Mouse (Mus musculus): ENCODE results near the gene Kalrn. TPM values are rescaled to one million over a fixed set of nuclear protein-coding genes. Genes with fewer than 3 reads are reported as not detected.
A peak's percentile ranks its signal among the peaks of the same experiment; 100 is the strongest.

The Kalrn gene
- total RNA-seq, 2 experiments from 2014 or later: 23.0 to 24.1 TPM

DNA sequence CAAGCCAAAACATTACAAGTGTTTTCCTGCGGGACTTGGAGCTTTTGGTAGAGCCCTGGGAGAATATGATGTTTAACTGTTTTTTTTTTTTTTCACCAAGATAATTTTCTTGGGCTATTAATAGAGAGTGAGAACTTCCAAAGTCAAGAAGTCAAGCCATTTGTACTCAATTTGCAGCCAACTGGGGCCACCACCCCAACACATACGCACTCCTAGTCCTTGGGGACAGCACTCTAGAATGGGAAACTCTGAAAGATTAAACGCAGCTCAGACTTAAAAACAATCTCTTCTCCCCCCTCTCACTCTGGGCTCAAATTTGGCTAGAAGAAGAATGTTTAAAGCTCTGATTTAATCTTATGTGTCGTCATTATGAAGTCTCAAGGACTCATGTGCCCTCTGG, 214.1 kb downstream of the Kalrn start:
- no peak for DNase-seq (ENCODE audit: low spot score in 2 of 2)

DNA sequence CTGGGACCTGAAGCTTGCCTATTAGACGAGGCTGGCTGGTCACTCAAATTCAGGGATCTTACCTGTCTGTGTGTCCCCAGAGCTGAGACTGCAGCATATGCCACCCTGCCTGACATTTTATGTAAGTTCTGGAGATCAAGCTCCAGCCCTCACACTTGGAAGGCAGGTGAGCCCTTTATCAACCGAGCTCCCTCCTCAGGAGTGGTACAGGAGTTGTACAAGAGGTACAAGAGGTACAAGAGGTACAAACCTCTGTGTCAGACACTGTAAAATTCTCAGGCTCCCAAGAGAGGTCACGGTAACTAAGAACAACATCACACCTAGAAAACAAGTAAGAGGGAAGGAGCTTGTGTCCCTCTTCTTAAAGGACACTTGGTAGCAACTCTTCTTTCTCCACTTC, 217.8 kb downstream of the Kalrn start:
- DNase-seq (ENCODE audit: low spot score in 2 of 2): no peak

DNA sequence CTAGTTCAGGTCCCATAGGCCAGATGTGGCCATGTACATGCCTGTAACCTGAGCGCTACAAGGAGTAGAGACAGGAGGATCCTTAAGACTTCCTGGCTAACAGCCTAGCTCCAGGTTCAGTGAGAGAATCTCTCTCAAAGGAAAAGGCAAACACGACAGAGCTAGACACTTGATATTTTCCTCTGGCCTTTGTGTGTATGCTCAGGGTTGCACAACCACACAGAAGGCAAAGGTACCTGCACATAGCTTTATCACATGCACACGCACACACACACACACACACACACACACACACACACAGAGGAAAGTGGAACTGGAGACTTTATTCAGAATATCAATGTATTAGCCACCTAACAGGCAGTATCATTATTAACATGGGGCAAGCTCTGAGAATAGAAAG, 219.3 kb downstream of the Kalrn start:
- no peak for DNase-seq (ENCODE audit: low spot score in 2 of 2)

DNA sequence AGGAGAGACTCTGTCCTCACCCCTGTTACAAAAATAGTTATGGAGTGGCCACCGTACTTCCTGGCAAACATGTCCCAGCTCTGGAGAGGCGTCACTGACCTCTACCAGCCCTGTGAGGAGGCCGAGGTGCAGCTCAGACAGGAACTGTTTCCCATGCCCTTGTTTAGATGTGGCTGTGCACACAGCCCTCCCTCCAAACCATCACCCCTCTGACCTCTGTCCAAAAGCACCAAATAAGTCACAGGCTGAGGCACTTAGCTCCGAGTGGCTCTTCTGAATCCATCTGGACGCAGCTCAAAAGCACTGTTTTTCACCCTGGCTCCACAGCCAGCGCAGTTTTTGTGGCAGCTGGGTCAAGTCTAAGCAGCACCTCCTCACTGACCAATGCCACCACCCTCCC, 220.6 kb downstream of the Kalrn start:
- no peak for DNase-seq (ENCODE audit: low spot score in 2 of 2)

DNA sequence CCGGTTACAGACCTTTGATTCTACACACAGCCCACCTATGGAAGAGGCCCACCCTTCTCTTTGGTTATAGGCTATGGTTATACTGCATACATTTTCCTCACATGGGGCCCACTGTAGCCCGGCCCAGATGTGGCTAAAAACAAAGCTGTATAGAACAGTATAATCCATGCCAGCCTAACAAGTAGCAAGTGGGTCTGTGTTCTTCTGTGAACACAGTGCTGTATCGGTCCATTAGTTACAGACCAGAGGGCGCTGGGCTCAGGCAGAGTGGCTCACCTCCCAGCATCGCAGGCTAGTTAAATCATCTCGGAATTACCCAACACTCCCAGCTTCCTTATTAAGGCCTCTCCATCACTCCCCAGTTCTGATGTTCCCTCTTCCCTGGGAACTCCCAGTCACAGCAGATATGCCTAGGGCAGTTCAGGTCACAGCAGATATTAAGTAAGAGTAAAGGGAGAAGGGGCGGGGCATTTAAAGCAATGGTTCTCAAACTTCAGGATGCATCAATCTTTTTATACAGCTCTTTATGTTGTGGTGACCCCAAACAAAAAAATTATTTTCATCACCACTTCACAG, 221.7 kb downstream of the Kalrn start:
- no peak for DNase-seq (ENCODE audit: low spot score in 2 of 2)

DNA sequence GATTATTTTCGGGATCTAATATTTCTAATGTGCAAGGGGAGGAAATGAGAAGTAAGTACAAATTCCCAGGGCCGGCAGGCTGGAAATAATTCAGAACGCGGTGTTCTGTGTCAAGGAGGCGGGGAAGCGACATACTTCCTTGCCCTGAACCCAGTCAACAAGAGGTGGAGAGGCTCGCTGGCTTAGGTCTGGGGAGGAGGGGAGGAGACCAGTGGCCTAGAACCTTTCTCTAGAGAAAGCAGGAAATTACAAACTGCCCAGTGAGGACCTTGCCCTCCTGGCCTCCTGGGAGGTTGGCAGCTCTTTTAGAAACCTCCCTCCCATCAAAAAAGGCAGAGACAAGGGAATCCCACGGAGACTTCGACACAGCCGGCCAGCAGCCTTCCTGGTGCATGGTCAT, 225.8 kb downstream of the Kalrn start:
- DNase-seq (ENCODE audit: low spot score in 2 of 2): no peak

DNA sequence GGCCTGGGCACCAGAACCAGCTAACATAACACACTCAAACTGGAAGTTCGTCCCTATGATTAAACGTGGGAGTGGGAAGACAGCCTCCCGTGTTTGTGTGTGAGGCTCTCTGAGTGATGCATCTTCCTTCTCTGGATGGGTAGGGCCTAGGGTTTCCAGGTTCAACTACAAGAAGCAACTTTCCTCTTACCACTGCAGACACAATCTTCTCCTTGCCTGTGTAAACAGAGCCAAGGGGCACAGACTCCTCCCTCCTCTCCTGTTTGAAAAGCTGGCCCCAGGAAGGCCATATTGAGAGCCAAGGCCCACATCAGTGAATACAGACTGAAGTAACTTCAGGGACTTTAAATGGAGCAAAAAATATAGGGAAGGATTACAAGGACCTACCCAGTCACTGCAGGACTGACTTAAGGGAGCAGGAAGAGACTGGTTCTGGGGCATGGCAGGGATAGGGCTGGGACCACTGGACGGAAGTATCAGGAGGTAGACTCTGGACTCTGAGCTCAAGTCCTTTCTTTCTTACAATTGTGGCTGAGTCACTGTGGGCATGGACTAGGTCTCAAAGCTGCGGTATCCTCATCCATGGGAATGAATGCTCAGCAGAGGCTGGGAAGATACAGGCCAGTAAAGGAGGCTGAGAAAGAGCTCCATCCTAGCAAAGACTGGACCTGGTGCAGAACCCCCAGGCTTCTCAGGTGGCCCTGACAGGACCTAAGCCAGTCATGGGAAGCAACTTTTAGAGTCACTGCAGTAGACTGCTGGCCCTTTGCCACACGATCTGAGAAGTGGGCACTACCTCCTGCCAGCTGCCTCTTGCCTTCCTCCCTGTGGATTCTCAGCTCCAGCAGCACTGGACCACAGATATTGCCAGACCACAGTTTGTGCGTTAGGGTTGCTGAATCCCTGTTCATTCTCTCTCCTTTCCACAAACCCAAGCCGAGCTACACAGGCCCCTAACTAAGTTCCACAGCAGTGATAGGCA, 228.1 kb downstream of the Kalrn start:
- DNase-seq (ENCODE audit: low spot score in 2 of 2): no peak

DNA sequence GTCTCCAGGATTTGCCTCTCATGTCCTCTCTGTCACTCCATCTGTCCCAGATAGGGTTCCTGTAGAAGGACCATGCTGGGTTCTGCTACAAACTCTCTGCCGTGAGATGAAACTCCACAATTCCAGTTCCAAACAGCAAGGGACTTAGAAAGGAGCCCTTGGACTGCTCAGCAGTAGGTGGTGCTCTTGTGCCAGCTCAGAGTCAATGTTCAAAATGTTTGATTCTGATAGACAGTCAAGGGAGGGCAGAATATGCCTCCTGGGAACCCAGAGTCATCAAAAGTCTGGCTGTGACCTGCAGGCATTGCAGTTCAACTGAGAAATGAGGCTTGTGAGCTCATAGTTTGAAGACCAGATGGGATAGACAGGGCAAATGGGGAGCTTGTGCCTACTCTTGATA, 229.4 kb downstream of the Kalrn start:
- peak in 1 of 2 experiments; percentile 18 for DNase-seq (ENCODE audit: low spot score in 2 of 2)

DNA sequence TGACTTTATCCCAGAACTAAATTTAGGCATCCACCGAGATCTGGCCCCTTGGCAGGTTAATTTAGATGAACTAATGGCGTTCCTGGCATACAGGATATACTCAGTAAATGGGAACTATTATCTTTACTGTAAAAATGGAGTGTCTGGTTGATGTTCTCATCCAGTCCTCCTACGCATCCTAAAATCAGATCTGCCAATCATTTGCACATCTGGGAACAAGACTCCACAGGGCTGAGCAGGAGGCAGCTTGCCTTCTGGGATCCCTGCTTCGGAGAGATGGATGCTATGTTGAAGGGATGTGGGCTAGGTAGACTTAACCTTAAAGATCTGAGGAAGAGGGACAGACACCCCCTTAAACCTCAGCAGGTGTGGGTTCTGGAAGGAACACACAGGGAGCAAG, 230.2 kb downstream of the Kalrn start:
- no peak for DNase-seq (ENCODE audit: low spot score in 2 of 2)

DNA sequence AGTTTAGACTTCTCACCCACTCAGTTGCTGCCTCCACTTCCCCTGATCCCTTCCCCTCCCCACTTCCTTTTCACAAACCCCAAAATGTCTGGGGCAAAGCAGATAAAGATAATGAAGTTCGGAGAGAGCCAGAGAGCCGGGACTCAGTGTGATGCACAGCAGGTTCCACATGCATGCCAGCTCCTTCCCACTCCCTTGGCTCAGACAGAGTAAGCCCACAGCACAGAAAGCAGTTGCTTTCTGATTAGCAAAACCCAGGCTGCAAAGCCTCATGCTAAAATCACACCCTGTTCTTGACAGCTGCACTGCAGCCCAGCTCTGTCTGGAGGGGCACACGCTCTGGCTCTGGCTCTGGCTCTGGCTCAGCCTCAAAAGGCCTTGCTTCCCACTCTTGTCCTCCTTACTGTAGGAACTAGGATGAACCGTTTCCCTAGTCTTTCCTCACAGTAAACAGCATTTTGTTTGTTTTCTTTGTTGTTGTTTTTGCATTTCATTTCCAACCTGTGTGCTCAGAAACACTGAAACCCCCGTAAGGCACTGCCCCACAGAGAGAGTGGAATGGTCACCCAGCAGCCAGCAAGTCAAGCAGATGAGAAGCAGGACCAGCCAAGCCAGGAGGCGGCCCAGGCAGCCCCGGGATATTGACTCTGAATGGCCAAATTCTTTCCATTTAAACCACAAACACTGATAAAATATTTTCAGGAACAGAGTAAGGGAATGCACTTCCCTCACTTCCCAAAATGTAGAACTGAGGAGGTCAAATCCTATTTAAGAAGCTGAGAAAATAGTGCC, 230.8 kb downstream of the Kalrn start:
- DNase-seq (ENCODE audit: low spot score in 2 of 2): no peak

DNA sequence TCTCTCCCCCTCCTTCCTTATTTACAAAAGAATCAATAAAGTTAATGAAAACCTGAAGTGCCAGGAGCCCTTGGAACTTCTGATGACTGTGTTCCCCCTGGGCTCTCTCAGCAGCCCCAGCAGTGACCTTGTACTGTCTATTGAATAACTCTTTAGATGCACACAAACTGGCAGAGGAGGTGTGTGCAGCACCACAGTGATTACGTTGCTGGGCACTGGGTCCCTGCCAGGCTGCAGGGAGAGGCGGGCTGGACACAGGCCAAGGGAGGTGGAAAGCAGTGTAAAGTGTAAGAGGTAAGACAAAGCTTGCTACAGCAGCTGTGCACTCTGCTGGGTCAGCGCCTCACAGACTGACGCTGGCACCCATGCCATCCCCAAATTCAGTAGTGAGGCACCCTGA, 238.4 kb downstream of the Kalrn start:
- no peak for DNase-seq (ENCODE audit: low spot score in 2 of 2)

DNA sequence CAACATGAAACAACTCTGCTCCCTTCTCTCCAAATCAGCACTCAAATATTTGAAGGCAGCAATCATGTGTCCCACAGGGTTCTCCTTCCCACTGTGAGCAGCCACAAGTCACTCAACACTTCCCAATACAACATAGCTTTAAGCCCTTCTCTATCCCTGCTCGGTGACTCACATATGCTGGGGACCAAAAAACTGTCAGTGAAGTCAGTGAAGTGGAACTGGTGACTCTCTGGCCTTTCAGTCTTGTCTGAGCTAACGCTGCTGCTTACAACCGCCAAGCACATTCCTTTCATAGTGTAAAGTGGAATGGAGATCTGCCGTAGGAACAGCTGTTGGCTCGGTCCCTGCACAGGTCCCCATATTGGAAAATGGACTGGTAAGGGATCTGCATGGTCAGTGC, 241.7 kb downstream of the Kalrn start:
- DNase-seq (ENCODE audit: low spot score in 2 of 2): no peak

DNA sequence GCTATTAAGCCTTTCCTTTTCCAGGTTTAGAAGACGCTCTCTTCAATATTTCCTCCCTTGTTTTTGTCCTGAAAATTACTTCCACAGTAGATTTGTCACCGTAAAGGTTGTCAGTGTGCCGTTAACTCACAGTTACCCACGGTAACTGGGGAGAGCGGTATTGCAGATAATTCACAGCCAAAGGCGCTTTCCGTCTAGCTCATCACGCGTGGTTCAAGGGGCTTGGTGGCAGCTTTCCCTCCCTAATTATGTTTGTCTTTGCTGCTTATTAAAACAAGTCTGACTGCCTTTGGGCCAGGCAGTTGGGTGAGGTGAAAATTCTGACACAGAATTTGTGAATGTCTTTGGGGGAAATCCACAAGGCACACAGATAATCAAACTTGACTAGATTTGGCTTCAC, 243.5 kb downstream of the Kalrn start:
- no peak for DNase-seq (ENCODE audit: low spot score in 2 of 2)

DNA sequence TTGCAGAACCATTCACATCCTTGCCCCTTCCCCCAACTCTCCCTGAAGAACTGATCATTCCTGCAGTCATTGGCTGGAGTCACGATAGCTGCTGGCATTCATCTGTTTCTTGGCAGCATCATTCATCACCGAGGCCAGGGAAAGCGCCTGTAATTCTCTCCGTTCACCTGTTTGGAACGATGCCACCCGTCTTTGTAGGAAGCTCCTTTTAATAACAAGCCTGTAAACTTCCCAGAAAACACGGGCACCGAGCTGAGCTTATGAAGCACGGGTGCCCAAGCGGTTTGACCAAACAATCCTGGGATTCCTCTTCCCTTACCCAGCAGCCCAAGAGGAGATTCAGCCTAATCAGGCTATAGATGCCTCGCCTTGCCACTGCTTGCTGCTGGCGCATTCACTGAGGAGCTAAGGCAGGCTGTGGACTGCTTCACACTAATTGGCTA, 243.9 kb downstream of the Kalrn start:
- no peak for DNase-seq (ENCODE audit: low spot score in 2 of 2)

DNA sequence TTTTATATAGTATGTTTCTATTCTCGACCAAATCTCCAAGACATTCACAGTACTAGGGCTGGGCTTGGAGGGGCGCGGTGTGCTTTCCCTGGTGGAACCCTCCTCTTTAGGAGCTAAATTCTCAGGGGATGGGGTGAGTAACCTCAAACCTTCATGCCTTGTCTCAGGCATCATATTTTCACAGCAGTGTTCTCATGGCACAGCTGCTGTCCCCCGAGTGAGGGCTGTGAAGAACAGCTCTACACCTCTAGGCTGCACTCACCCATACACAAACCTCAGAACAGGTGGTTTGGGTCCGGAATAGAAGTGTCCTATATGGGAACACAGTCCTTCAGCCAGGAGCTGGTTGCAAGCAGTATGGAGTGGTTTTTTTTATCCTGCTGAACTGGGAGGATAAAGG, 245.4 kb downstream of the Kalrn start:
- no peak for DNase-seq (ENCODE audit: low spot score in 2 of 2)

DNA sequence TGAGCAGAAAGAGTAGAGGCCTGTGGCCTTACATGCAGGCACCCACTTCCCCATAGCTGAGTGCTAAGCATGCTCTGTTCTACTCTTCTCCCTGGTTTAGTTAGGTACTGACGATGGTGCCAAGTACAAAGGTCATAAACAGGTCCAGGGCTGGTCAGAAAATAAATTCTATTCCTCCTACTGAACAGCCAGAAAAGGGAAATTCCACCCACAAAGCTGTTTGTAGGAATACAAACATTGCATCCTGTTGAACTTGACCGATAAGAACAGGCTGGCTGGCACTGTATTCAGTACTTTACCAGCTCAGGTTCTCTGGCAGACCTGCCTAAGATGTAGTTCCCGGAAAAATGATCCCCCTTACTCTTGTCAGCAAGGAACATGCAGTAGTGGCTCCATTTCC, 247.5 kb downstream of the Kalrn start:
- no peak for DNase-seq (ENCODE audit: low spot score in 2 of 2)

DNA sequence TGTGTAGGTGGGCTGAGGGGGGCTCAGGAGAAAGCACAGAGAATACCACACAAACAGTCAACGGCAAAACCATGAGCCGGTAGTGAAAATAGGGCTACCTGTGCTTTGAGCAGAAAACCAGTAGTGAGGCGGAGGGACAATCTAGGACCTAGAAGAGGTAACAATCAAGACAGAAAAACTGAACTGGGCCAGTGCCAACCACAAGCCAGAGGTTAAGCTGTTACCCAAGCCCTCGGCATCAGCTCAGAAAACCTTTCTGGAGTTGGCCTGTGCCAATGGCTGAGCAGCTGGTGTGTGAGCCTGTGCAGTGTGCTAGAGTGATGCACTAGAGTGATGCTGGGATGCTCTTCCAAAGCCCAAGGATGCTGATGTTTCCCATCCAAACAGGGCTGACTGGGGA, 248.2 kb downstream of the Kalrn start:
- DNase-seq (ENCODE audit: low spot score in 2 of 2): no peak

DNA sequence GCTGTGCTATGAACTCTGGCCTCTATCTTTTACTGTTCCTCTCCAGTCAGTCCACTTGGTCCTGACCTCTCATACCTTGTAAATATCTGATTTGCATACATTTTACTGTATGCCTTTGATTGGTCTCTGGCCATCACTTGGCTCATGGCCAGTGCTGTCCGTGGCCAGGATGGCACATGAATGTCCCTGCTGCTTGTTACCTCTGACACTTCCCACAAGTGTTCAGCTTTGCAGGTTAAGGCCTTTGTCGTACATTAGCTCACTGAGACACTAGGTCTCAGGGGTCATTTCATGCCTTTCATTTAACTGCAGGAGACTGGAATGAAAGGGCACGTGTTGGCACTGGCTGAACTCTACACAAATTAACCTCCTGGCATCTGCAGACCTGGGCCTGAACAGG, 248.6 kb downstream of the Kalrn start:
- DNase-seq (ENCODE audit: low spot score in 2 of 2): no peak

DNA sequence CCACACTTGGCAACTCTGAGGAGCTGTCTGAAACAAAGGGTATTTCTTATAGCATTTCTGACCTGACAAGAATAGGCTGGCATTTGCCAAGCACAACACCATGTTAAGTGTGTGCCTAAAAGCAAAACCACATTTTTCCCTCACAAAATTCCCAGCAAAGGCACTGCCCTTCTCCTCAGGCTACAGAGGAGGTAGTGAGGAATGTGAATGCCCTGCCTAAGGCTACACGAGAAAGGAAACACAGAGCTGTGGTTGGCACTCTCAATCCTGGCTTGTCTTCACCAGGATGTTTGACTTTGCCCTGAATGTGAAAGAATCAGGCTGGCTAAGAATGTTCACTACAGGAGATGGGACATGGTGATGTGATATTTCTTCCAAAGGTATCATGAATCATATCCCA, 249.8 kb downstream of the Kalrn start:
- DNase-seq (ENCODE audit: low spot score in 2 of 2): no peak

DNA sequence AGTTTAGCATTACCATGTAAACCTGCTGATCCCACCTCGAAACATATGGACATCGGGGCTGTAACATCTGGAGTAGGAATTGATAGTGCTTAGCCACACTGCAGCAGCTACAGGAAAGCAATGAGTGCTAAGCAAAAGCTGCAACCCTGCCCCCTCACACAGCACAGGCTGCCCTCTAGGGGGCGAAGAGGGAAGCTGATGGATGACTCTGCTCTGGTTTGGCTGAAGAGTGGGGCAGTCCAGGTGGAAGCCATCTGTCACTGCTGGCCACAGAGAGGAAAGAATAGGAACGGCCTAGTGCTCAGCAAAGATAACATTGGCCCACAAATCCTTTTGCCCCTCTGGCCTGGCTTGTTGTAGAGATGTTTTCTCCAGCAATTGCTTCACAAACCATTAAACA, 250.8 kb downstream of the Kalrn start:
- DNase-seq (ENCODE audit: low spot score in 2 of 2): peak in 1 of 2 experiments; percentile 44

DNA sequence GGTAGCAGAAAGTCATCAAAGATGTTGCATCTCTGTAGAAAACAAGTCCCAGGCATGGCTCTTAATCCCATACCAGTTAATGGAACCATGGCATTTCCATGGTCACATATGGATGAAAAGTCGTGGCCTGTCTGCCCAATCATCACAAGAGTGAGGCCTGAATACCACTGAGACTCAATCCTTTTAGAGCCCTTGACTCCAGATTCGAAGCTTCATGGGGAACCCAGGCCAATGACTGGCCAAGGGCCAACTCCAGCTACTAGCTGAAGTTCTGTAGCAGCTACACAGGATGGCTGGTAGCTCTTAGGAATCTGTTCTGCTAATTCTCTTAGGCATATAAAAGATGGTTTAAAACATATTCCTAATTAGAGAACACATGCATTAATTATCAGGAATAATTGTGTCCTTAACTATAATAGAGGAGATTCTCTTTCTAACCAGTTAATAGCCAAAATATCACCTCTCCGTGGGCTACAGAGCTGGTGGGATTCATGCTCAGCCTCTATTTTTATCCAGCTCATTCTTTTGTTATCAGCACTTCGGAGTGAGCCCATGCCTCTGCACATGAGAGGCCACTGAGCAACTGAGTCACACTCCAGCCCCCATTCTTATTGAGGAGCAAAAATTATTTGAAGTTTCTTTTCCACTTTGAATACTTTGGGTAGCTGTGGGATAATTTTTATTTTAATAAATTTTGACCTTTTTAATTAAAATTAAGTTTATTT, 252.1 kb downstream of the Kalrn start:
- no peak for DNase-seq (ENCODE audit: low spot score in 2 of 2)
